Mouse (Mus musculus) neural tube, embryonic 12.5 days (tissue): ENCODE measurements around the gene Paf1. TPM values are rescaled to one million over a fixed set of nuclear protein-coding genes. Genes with fewer than 3 reads are reported as not detected.

Experiments
- ATAC-seq: fragments of 200-750 bp; cut with Nextera tagmentation; 2 replicates; pipeline ENCODE4 v1.8.0; 2017; ENCODE audit warnings: low read depth, mild to moderate bottlenecking, moderate TSS enrichment, moderate library complexity; ENCODE audit not compliant: low FRiP score
- H3K27ac ChIP-seq: fragments of 300-500 bp; sonication (generic); 2 replicates; pipeline ENCODE4 v1.5.1; 2016
- H3K27me3 ChIP-seq: fragments of 300-500 bp; sonication (generic); replicated peaks from 2 replicates; pipeline ENCODE4 v1.6.1; 2016; ENCODE audit warnings: mild to moderate bottlenecking
- H3K36me3 ChIP-seq: fragments of 300-500 bp; sonication (generic); 2 replicates; pipeline ENCODE4 v1.6.1; 2016; ENCODE audit warnings: mild to moderate bottlenecking
- H3K4me1 ChIP-seq: fragments of 300-500 bp; sonication (generic); 2 replicates; pipeline ENCODE4 v1.6.1; 2016
- H3K4me2 ChIP-seq: fragments of 300-500 bp; sonication (generic); replicated peaks from 2 replicates; pipeline ENCODE4 v1.6.1; 2016; ENCODE audit warnings: mild to moderate bottlenecking
- H3K4me3 ChIP-seq: fragments of 300-500 bp; sonication (generic); 2 replicates; pipeline ENCODE4 v1.5.1; 2016
- H3K9ac ChIP-seq: fragments of 300-500 bp; sonication (generic); 2 replicates; pipeline ENCODE4 v1.6.1; 2016; ENCODE audit warnings: mild to moderate bottlenecking
- H3K9me3 ChIP-seq: fragments of 300-500 bp; sonication (generic); 2 replicates; pipeline ENCODE4 v1.6.1; 2016; ENCODE audit warnings: mild to moderate bottlenecking
- WGBS: fragments of 180-500 bp; shearing (Covaris S2); methylation state at CpG from one replicate; pipeline ENCODE4 v1.1.7; 2016; 5-methylcytosine and 5-hydroxymethylcytosine counted together
- polyA plus RNA-seq: library from polyadenylated mRNA; unstranded; fragments of >200 nt; fragmentation: Nextera tagmentation; extraction: Ambion mirVana; gene quantifications from 2 replicates; pipeline ENCODE4 v1.2.1, GENCODE M21; 2016

The Paf1 gene
- polyA plus RNA-seq, 1 experiment from 2014 or later, result 85.3 TPM

DNA sequence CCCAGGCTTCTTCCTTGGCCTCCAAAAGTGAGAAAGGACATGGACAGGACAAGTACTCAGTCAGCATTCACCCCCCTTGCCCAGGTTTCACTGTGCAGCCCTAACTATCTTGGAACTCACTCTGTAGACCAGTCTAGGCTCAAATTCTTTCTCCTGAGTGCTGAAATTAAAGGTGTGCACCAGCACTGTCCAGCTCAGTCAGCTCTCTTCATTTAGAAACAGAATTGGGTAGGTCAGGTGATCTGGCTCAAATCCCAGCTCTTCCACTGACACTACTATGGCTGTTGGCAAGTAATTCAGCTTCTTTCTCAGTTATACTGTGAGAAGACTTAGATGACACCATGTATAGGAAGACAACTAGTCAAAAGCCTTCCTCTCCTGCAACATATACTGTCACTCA, 35.0 kb downstream of the Paf1 start:
- Histone ChIP-seq H3K36me3 (peaks cover 12% of the 10 kb centered on the region), H3K4me3 (no peak overlapping the region), H3K4me1 (no peaks in the 10 kb centered on the region; the same call in 1 of the 2 replicates)

DNA sequence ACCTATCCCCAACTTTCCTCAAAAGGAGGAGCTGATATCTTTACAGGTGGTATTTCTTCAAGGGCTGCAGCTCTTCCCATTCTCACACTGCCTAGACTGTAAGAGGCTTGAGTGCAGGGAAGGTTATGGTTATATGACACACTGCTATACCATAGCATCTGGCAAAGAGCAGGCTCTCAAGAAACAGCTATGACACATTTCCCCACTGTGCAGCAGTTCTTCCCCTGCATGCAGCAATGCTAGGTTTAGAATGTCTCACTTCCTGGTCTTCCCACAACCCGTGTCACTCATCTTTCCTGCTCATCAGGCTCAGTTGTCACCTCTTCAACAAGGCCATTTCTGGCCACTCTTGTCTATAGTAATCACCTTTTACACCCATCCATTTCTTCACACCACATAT, 37.8 kb downstream of the Paf1 start:
- Histone ChIP-seq H3K36me3 (peaks cover 7% of the 10 kb centered on the region), H3K4me2 (no peak overlapping the region), H3K27me3 (no peaks in the 10 kb centered on the region), H3K4me1 (peaks cover 17% of the 10 kb centered on the region), H3K4me3 (no peak overlapping the region), H3K9ac (no peak overlapping the region), H3K9me3 (no peaks in the 10 kb centered on the region), H3K27ac (no peak overlapping the region)
- ATAC-seq, result no peak
- 86% methylated on average over 1 of the region's 1 CpGs for WGBS

More for the DNA sequence above, 35.0 kb downstream of the Paf1 start:
- Histone ChIP-seq H3K4me2 (no peak overlapping the region), H3K27me3 (no peaks in the 10 kb centered on the region), H3K9ac (no peak overlapping the region), H3K9me3 (no peaks in the 10 kb centered on the region), H3K27ac (no peak overlapping the region)
- no peak for ATAC-seq

DNA sequence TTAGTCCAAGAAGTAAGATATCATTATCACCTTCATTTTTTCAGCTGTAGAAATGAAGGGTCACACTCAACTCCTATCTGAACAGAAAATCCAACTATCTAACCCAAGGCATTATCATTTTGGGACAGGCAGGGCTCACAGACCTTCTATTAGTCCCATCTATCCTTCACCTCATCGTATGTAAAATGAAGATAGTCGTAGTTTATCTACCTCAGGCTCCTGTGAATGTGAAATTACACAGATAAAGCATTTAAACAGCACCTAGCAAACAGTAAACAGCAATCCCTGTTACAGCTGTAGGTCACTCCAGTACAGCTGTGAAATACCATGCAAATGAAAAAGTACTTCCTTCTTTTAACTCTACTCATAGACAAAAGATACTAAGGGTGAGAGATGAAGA, 39.5 kb downstream of the Paf1 start:
- Histone ChIP-seq H3K27me3 (no peaks in the 10 kb centered on the region), H3K4me1 (peaks cover 21% of the 10 kb centered on the region), H3K36me3 (peaks cover 7% of the 10 kb centered on the region), H3K9me3 (no peaks in the 10 kb centered on the region), H3K4me2 (no peak overlapping the region), H3K4me3 (no peak overlapping the region), H3K27ac (no peak overlapping the region), H3K9ac (no peak overlapping the region)
- 96% methylated on average over 2 of the region's 2 CpGs for WGBS
- ATAC-seq, result no peak

DNA sequence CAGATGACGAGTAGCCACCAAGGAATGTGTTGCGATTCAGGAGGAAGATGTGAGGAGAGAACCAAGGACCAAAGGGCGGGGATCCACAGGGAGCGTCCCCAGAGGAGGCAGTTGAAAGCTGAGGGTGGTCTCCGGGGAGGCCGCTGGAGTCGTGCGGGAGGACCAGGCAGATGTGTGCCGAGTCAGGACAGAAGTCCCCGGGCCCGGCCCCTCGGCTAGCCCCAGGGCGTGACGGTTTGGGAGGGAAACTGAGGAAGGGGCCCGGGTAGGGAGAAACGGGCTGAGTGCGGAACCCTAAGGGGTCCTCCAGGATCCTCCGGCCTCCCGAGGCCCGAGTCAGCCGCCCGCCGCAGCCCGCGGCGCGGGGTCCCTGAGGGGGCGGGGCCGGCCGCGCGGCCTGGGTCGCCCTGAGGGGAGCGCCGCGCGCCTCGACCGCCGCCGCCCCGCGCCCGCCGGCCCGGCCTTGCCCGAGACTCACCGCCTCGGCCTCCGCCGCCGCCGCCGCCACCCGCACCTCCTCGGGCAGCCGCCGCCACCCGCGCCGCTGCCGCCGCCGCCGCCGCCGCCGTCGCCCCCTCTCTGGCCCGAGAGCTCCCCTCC, 43.0 kb downstream of the Paf1 start:
- H3K4me2 ChIP-seq, result peak overlapping the region; percentile 70
- peaks cover 23% of the 10 kb centered on the region for H3K4me1 ChIP-seq
- H3K4me3 ChIP-seq, result peak overlapping the region; percentile 84
- H3K27me3 ChIP-seq, result no peaks in the 10 kb centered on the region
- no peaks in the 10 kb centered on the region for H3K9me3 ChIP-seq
- H3K36me3 ChIP-seq, result peaks cover 7% of the 10 kb centered on the region
- peak overlapping the region; percentile 95 for H3K9ac ChIP-seq
- ATAC-seq, result peak; percentile 48
- WGBS, result under 1% methylated on average over 39 of the region's 70 CpGs
- no peak overlapping the region for H3K27ac ChIP-seq

DNA sequence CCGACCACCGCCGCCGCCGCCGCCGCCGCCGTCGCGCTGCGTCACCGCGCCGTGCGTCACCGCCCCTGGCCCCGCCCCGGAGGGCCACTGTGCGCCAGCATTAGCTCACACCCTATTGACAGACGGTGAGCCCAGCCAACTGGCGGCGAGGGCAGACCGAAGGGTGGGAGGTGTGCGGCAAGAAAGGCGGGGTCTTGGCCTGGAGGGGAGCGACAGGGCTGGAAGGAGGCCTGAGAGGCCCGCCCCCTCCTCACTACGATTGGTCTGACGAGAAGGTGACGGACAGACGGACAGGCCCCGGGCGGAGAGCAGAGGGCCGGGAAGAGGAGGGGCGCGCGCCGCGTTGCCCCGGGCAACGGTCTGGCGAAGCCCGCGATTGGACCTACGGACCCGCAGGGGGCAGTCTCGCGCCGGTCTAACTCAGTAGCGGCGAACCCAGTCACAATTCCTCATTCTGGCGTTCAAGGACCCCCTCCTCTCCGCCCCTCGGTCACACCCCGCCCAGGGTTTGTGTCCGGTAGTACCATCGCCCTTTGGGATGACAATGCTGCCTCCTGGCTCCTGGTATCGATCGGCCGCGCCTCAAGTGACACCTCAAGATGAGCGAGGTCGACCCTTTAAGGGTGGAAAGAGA, 43.6 kb downstream of the Paf1 start:
- ATAC-seq, result peak; percentile 99
- Histone ChIP-seq H3K4me1 (peaks cover 23% of the 10 kb centered on the region), H3K27ac (0 out of 2 replicates have a peak overlapping the region, but pooled peaks have one; percentile 2), H3K4me2 (peak overlapping the region; percentile 71), H3K9me3 (no peaks in the 10 kb centered on the region), H3K9ac (peak overlapping the region; percentile 95), H3K4me3 (peak overlapping the region; percentile 84), H3K36me3 (peaks cover 7% of the 10 kb centered on the region), H3K27me3 (no peaks in the 10 kb centered on the region)
- under 1% methylated on average over 64 of the region's 64 CpGs for WGBS

DNA sequence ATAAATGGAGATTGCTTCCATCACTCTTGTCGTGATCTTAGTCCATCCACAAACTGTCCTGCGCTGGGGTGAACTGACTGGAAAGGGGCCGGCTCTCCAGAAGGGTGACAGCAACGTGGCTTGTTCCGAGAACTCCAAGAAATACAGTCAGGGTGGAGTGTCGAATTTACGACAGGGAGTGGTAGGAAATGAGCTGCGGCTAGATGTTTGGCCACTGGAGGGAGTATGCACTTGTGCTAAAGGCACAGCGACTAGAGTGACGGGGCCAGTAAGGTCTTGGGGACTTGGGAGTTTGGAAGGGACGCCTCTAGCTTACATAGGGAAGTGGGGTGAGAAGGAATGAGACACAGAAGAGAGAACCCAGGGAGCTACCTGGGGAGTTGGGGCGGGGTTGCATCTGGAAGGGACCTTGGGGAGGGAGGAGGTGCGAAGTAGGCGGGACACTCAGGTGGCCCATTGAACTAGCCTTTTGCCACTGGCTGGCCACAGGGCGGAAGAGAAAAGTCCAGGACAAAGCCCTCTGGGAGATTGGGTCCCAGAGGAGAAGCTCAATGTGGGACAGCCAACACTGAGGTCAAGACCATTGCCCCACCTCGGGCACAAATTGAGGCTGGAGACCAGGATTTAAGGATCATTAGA, 44.3 kb downstream of the Paf1 start, which contains the start of gene Gmfg:
Gmfg (plus strand) TSS at position 516 of the 639 bp plus-strand sequence.
- WGBS, result 2% methylated on average over 16 of the region's 16 CpGs
- peak within 1 kb of the TSS; percentile 53 for H3K9ac ChIP-seq
- peak; percentile 48 for ATAC-seq
- peak within 1 kb of the TSS; percentile 84 for H3K4me3 ChIP-seq
- peaks cover 23% of the 10 kb centered on the region for H3K4me1 ChIP-seq
- H3K27ac ChIP-seq, result 0 out of 2 replicates have a peak within 1 kb of the TSS, but pooled peaks have one; percentile 2
- H3K9me3 ChIP-seq, result no peaks in the 10 kb centered on the region
- H3K4me2 ChIP-seq, result peak within 1 kb of the TSS; percentile 71
- H3K27me3 ChIP-seq, result no peaks in the 10 kb centered on the region
- H3K36me3 ChIP-seq, result peaks cover 6% of the 10 kb centered on the region; the same call in 1 of the 2 replicates

DNA sequence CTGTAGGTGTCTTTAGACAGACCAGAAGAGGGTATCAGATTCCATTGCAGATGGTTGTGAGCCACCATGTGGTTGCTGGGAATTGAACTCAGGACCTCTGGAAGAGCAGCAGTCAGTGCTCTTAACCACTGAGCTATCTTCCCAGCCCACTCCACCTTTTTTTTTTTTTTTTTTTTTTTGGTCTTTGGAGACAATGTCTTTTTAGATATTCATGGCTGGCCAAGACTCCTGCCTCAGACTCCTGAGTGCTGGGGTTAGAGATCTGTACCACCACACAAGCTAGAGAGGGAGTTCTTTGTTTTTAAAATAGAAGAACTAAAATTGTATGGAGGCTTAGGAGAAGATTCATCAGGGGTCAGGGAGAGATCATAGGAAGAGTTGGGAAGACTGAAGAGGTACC, 45.2 kb downstream of the Paf1 start:
- Histone ChIP-seq H3K36me3 (peaks cover 5% of the 10 kb centered on the region; the same call in 1 of the 2 replicates), H3K27me3 (no peaks in the 10 kb centered on the region), H3K4me3 (no peak overlapping the region), H3K9me3 (no peaks in the 10 kb centered on the region), H3K9ac (no peak overlapping the region), H3K27ac (no peak overlapping the region), H3K4me2 (no peak overlapping the region), H3K4me1 (peaks cover 23% of the 10 kb centered on the region)
- no peak for ATAC-seq

DNA sequence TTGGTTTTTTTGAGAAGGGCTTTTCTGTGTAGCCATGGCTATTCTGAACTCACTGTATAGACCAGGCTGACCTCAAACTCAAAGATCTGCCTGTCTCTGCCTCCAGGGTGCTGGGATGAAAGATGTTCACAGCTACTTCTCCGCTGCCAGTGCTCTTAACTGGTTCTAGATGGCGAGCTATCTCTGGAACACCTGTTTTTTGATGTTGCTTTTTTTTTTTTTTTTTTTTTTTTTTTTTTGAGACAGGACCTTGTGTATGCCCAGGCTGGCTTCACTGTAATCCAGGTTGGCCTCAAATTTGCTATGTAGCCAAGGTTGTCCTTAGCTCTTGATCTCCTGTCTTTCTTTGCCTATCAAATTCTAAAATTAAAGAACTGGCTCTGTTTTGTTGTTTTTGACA, 46.0 kb downstream of the Paf1 start:
- WGBS, result 85% methylated on average over 2 of the region's 2 CpGs
- H3K27me3 ChIP-seq, result no peaks in the 10 kb centered on the region
- H3K9ac ChIP-seq, result no peak overlapping the region
- H3K9me3 ChIP-seq, result no peaks in the 10 kb centered on the region
- peaks cover 22% of the 10 kb centered on the region for H3K4me1 ChIP-seq
- no peak overlapping the region for H3K27ac ChIP-seq
- H3K36me3 ChIP-seq, result no peaks in the 10 kb centered on the region
- no peak for ATAC-seq
- H3K4me2 ChIP-seq, result no peak overlapping the region
- no peak overlapping the region for H3K4me3 ChIP-seq

DNA sequence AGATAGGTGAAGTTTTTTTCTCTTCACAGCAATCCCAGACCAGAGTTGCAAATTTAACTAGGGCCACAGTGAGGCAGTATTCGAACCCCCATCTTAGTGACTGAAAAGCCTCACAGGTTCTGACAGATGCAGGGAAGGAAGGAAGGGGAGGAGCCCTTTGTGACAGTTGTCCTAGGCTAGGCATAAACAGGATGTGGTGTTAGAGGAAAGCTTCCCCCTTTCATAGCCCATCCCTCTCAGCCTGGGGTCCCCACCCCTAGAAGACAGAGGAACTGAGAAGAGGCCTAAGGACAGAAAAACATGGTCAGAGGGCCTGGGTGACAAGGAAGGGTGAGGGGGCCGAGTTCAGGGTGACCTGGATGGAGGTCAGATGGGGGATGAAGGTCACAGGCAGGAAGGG, 48.0 kb downstream of the Paf1 start:
- Histone ChIP-seq H3K4me3 (no peak overlapping the region), H3K27me3 (peaks cover 2% of the 10 kb centered on the region; the same call in 1 of the 2 replicates), H3K9me3 (no peaks in the 10 kb centered on the region), H3K36me3 (no peaks in the 10 kb centered on the region), H3K27ac (no peak overlapping the region), H3K9ac (no peak overlapping the region), H3K4me2 (no peak overlapping the region), H3K4me1 (0 out of 2 replicates have a peak, but pooled peaks cover 4% of the 10 kb centered on the region)
- WGBS, result 51% methylated on average over 2 of the region's 2 CpGs
- no peak for ATAC-seq

DNA sequence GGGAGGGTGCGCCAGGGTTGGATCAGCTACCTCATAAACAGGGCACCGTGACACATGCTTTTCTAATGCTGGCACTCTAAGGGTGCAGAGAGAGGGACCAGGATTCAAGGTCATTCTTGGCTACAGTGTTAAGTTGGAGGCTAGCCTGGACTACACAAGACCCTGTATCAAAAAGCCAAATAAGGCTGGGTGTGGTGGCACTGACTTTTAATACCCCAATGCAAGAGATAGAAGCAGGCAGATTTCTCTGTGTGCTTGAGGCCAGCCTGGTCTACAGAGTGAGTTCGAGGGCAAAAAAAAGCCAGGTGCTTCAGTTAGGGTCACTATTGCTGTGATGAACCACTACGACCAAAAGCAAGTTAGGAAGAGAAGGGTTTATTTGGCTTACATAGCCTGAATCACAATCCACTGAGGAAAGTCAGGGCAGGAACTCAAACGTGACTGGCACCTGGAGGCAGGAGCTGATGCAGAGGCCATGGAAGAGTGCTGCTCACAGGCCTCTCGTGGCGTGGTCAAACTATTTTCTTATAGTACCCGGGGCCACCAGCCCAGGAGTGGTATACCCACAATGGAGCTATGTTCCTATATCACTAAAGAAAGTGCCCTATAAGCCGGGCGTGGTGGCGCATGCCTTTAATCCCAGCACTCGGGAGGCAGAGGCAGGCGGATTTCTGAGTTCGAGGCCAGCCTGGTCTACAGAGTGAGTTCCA, 49.2 kb downstream of the Paf1 start:
- Histone ChIP-seq H3K27ac (no peak overlapping the region), H3K9ac (no peak overlapping the region), H3K27me3 (peaks cover 4% of the 10 kb centered on the region; the same call in 1 of the 2 replicates), H3K36me3 (no peaks in the 10 kb centered on the region), H3K4me2 (no peak overlapping the region), H3K4me3 (no peak overlapping the region), H3K9me3 (no peaks in the 10 kb centered on the region), H3K4me1 (0 out of 2 replicates have a peak, but pooled peaks cover 4% of the 10 kb centered on the region)
- ATAC-seq, result no peak
- WGBS, result 88% methylated on average over 14 of the region's 14 CpGs

DNA sequence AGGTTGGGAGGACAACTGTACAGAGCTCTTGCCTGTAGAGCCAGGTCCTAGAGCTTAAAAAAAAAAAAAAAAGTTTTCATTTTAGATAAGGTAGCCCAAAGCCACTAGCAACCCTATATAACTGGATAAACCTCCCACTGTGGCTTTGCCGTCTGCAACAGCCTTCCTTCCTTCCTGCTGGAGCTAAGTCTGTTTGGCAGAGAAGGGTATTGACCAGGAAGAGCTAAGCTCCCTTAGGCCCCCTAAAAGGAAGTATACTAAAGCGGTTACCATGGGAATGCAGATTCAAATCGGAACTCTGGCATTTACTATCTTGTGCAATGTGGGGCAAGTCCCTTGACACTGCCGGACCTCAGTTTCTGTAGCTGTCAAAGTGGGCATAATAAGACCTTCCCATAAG, 49.9 kb downstream of the Paf1 start:
- no peak overlapping the region for H3K4me3 ChIP-seq
- H3K4me2 ChIP-seq, result no peak overlapping the region
- no peaks in the 10 kb centered on the region for H3K9me3 ChIP-seq
- H3K4me1 ChIP-seq, result peaks cover 5% of the 10 kb centered on the region; the same call in 1 of the 2 replicates
- no peaks in the 10 kb centered on the region for H3K36me3 ChIP-seq
- no peak overlapping the region for H3K9ac ChIP-seq
- H3K27ac ChIP-seq, result no peak overlapping the region
- ATAC-seq, result no peak
- peaks cover 4% of the 10 kb centered on the region; the same call in 1 of the 2 replicates for H3K27me3 ChIP-seq
- 50% methylated on average over 4 of the region's 4 CpGs for WGBS
